Mouse (Mus musculus) activated CD4-positive, CD25-positive, alpha-beta regulatory T cell, adult 4 months (primary cell): ENCODE results near the gene Stim1. TPM values are rescaled to one million over a fixed set of nuclear protein-coding genes. Genes with fewer than 3 reads are reported as not detected.

Experiments used
- ATAC-seq: one replicate; pipeline ENCODE4 v1.8.0; 2017
- polyA plus RNA-seq, 2 experiments: library from polyadenylated mRNA; unstranded; fragments of 100-300 nt; shearing (Covaris generic); gene quantifications; one replicate each; pipeline ENCODE4 v1.2.1; 2017

Gene Stim1
- 10 to 100 TPM; 39.4 to 46.8 TPM for polyA plus RNA-seq

DNA sequence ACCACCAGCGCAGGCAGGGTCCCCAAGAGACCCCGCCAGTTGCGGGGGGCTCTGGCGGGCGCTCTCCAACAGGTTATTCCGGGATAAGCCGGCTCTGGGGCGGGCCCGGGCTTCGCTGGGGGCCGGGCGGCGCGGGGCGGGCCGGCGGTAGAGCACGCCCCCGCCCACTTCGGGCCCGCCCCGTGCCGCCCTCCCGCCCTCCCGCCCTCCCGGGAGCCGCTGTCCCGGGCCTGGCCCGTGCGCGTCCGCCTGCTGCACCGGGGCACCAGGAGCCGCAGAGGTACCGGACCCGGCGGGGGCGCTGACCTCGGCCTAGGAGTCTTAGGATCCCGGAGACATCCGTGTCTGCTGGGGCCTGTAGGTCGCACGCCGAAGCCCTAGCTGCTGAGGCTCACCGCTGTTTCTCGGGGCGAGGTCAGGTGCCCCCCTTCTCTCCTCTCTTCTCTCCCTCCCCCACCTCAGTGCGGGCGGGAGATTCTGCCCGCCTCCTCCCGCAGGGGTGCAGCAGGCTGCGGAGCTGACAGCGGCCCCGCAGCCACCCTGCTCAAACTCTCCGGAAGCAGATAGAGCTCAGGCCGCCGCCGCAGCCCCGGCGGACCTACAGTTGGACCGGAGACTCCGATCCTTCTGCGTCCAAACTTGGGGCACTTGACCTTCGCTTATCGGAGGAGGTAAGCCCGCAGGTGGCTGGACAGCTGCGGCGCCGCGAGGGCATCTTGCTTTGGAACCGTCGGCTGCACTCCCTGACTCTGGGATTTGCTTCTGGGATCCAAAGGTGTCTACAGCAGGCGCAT lies at the start of gene Stim1:
Stim1 (plus strand) TSS at position 206 of the 794 bp plus-strand sequence.
- peak; percentile 7 for ATAC-seq

DNA sequence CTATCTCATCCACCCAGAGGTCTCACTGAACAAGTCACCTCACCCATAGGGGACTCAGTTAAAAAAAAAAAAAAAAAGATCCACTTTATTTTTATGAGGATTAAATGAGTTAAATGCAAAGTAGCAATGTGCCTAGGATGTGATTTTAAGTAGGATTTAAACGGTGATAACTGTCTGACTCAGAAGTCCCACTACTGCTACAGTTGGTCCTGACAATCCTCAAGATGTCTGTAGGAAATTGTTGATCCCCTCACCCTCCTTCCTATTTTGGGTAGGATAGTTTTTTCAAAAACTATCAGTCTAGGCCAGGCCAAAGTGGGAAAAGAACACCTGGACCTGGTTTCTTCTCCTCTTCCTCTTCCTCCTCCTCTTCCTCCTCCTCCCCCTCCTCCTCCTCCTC lies 45.7 kb upstream of the Stim1 start:
- ATAC-seq: no peak

- peak; percentile 73 for ATAC-seq
Measured at GRCm38 (mm10) chr7:102222336-102222735, 45.3 kb upstream of the Stim1 start.

GRCm38 (mm10) chr7:102222830-102223556 lies 44.6 kb upstream of the Stim1 start:
- ATAC-seq: peak; percentile 66

- ATAC-seq: no peak
Measured at GRCm38 (mm10) chr7:102223883-102224738, 43.5 kb upstream of the Stim1 start.

- no peak for ATAC-seq
Measured at GRCm38 (mm10) chr7:102226051-102226450, 41.6 kb upstream of the Stim1 start.

DNA sequence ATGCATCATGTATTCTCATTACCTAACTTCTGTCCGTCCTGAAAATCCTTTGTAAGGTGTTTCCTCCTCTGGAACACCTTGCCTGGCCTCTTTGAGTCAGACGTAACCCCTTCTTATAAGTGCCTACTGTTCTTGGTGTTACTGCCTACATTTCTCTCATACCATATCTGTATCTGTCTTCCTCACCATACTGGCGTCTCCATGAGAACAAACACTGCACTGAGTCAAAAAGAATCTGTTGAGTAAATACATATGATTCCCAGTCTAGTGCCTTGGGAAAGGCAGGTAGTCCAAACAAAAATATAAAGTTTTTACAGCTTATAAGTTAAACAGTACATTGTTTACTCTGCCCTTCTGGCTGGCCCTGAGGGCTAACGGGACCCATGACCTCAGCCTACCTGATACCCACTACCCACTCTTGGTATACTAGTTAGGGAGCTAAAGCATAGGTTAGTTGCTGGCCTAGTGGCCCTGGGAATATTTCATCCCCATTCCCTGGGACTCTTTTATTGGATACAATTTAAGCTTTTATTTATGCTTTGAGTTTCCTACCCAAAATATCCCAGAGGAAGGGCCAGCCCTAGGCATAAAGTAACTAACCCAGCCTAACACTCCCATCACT lies 39.4 kb upstream of the Stim1 start:
- no peak for ATAC-seq

DNA sequence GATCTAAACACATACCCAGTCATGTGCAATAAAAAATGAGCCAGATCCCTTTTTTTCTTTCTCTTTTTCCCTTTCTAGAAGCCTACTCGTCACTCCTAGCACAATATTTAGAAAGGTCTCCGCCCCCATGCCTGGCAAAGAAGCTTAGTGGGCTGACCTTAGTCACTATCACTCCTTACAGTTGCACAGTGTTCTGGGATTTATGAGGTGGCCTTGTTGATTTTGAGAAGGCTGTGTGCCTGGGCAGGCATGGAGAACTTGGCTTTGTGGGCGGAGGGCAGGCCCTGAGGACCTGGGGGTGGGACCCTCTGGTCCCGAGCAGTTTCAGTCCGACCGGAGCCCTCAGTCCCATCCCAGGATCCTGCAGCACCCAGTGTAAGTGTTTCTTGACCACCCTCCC lies 37.8 kb upstream of the Stim1 start:
- ATAC-seq: no peak

DNA sequence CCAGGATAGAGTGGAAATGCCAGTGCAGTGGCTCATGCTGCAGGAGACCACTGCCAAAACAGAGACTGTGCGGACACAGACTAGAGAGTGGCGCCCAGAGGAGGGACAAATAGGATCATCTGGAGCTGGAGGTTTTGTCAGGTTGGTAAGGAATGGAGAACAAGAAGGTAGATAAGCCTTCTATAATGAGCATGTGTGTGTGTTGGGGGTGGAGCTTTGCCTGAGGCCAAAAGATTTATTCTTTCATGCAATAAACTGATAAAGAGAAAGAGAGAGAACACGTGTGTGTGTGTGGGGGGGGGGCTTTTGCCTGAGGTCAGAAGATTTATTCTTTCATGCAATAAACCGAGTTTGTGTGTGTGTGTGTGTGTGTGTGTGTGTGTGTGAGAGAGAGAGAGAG lies 34.5 kb upstream of the Stim1 start:
- ATAC-seq: no peak

DNA sequence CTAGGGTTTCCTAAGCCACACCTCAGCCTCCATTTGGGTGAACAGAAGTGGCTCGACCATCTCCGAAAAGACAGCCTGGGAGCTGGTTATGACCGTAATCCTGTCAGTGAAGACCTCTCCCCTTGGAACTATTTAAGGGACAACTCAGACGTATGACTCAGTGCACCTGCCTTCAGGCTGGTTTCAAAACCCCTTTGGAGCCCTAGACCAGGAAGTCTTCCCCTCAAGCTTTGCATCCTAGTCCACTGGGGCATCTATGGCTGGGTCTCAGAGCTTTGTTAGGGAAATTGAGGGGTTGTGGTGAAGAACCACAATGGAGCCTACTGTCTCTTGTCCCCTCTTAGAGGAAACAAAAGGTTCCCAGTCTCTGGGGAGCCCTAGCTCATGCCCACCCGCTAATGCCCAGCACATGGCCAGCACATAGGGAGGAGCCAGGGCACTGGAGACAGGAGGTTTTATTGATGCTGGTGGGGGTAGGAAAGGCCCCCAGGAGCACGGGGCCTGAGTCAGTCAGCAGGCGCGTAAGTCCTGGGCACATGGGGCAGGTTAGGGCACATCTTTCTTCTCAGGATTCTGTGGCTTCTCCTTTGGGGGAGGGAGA lies 28.8 kb upstream of the Stim1 start:
- no peak for ATAC-seq

GRCm38 (mm10) chr7:102239591-102239990 lies 28.0 kb upstream of the Stim1 start:
- no peak for ATAC-seq

GRCm38 (mm10) chr7:102242371-102242770 lies 25.2 kb upstream of the Stim1 start:
- ATAC-seq: no peak

GRCm38 (mm10) chr7:102242917-102243316 lies 24.7 kb upstream of the Stim1 start:
- ATAC-seq: no peak

- ATAC-seq: no peak
Measured at GRCm38 (mm10) chr7:102243870-102244269, 23.7 kb upstream of the Stim1 start.

DNA sequence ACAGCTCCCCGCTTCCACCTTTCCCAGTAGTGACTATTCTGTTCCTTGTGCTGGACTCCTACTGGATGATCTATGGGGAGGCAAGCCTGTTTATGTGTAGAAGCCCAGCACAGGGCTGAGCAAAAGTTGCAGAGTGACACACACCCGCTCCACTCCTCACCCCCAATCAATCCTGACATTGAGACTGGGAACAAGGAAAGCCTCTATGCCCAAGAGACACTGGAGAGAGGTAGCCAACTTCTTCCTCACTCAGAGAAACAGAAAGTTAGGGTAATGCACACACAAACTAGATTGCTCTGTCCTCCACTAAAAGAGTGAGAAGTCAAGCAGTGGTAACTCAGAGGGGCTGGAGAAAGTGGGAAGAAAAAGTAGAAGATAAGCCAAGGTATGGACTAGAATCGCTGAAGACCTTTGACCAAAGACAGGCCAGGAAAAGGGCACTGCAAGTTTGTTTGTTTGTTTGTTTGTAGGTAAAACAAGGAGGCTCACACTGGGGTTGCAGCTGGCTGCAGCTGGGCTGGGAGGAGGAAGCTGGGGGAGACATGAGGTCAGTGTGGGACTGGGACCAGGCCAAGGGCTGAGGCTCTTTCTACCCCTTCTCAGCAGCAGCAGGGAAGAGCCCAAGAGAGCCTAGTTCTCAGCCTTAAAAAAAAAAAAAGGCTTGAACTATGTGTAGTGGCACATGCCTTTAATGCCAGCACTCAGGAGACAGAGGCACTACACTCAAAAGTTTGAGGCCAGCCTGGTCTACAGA lies 22.6 kb upstream of the Stim1 start:
- no peak for ATAC-seq

DNA sequence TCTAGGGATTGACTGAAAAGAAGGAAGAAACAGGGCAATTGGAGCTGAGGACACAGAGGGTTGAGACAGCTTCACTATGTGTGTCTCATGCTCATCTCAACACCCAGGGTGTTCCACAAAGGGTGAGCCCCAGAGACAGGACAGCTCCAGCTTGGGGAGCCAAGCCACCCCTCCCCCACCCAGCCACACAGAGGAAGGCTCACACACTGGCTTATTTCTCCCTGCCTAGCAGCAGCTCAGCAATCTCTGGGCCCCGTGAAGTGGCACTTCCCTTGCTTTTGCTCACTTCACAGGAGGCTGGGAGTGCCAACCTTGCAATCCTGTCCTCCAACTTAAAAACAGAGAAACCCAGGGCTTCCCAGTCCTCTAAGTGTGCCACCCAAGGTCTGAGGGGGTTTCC lies 21.8 kb upstream of the Stim1 start:
- no peak for ATAC-seq

DNA sequence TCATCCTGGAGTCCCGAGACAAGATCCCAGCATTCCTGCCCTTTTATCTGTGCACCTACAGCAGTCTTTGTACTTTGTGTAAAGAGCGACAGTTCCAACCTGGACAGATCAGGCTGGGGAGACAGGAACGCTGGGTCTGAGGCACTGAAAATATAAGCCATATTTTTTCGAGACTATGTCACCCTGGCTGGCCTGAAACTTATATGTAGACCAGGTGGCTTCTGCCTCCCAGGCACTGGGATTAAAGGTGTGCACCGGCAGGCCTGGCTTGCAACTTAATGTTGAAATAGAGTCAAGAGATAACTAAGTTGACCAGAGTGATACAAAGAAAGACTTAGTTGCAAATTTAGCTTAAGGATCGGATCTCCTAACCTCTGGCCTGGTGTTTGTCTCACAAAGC lies 21.3 kb upstream of the Stim1 start:
- no peak for ATAC-seq

- no peak for ATAC-seq
Measured at GRCm38 (mm10) chr7:102246956-102247797, 20.4 kb upstream of the Stim1 start.

DNA sequence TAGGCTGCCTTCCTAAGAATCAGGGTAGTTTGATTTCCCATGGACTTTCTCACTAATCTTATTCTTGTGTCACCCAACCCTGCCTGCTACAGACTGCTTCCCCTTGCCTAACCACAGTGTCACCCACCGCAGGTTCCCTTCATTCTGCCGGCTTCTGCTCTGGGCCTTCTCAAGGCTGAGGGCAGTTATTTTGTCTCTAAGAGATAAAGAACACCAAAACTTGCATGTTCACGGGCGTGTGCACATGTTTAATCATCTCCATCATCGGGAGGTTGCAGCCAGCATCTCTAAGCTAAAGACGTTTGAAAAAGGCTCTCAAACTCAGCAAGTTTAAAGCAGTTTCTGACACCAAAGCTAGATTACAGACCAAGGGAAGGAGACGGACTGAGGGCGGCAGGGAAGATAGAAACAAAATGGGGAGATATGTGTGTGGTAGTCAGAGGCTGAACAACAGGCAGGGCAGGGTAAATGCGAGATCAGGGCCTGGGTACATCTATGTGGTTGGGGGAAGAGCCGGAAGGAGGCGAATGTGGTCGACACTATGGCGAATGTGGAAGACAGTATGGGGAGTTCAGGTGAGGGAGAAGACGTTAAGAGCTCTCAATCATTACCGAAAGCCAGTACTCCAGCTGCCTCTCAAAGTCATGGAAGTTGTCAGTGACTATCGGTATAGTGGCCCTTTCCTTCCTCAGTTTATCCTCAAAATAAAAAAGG lies 18.8 kb upstream of the Stim1 start:
- peak; percentile 20 for ATAC-seq

- ATAC-seq: peak; percentile 54
Measured at GRCm38 (mm10) chr7:102249531-102249895, 18.1 kb upstream of the Stim1 start.
